Mouse (Mus musculus) T-cell, adult 66 days (primary cell): ENCODE measurements around the gene Gm43738. TPM values are rescaled to one million over a fixed set of nuclear protein-coding genes. Genes with fewer than 3 reads are reported as not detected.

ENCODE experiments used
- total RNA-seq, 2 experiments: library from RNA; stranded (reverse); gene quantifications; 3 replicates in 1 of 2; 4 replicates in 1 of 2; pipeline ENCODE4 v1.2.4; 2023

The Gm43738 gene
- under 1 TPM in 1 of 2 experiments, not detected in 1; 0.26 TPM for total RNA-seq

GRCm38 (mm10) chr3:89100811-89101210 is at the start of gene Gm43738:
Gene Gm43738, minus strand, starts transcription at chr3:89101099.

GRCm38 (mm10) chr3:89135958-89136357 is 35.1 kb upstream of the Gm43738 start, which contains the start of gene Pklr:
Gene Pklr, plus strand, starts transcription at chr3:89136142.

GRCm38 (mm10) chr3:89101812-89102494 is 1.1 kb upstream of the Gm43738 start, which contains the start of gene Fdps:
Gene Fdps, minus strand, starts transcription at chr3:89101959.

GRCm38 (mm10) chr3:89093175-89093574 is 7.7 kb downstream of the Gm43738 start, which contains the start of gene Rusc1:
Gene Rusc1, minus strand, starts transcription at chr3:89093311.

Other genes with a start within 250 kb of the Gm43738 start
- 10 to 100 TPM; 17.6 to 18.2 TPM for gene Msto1, start 187.1 kb downstream of the Gm43738 start, total RNA-seq
- 10 to 100 TPM; 82.1 to 86.5 TPM for gene Ash1l, start 150.5 kb downstream of the Gm43738 start, total RNA-seq
- 100 to 1,000 TPM in 1 of 2 experiments, 10 to 100 TPM in 1; 94.8 to 105 TPM for gene Dap3, start 149.9 kb downstream of the Gm43738 start, total RNA-seq
- gene Rusc1, start 7.8 kb downstream of the Gm43738 start, total RNA-seq, result 10 to 100 TPM; 61.7 to 65.0 TPM
- 10 to 100 TPM; 32.7 to 40.2 TPM for gene Fdps, start 860 bp upstream of the Gm43738 start, total RNA-seq
- under 1 TPM; 0.74 to 0.96 TPM for gene Pklr, start 35.0 kb upstream of the Gm43738 start, total RNA-seq
- gene Hcn3, start 59.1 kb upstream of the Gm43738 start, total RNA-seq, result 10 to 100 TPM; 11.3 to 14.4 TPM
- gene Clk2, start 63.7 kb upstream of the Gm43738 start, total RNA-seq, result 100 to 1,000 TPM; 123 to 131 TPM
- 100 to 1,000 TPM; 159 to 177 TPM for gene Scamp3, start 76.4 kb upstream of the Gm43738 start, total RNA-seq
- gene Fam189b, start 82.0 kb upstream of the Gm43738 start, total RNA-seq, result 100 to 1,000 TPM; 178 to 181 TPM
- 10 to 100 TPM; 64.0 to 68.6 TPM for gene Gba, start 101.8 kb upstream of the Gm43738 start, total RNA-seq
- gene Thbs3, start 114.1 kb upstream of the Gm43738 start, total RNA-seq, result 1 to 10 TPM; 3.4 to 6.3 TPM
- gene Mtx1, start 126.0 kb upstream of the Gm43738 start, total RNA-seq, result 10 to 100 TPM; 85.4 to 95.2 TPM
- gene Muc1, start 128.0 kb upstream of the Gm43738 start, total RNA-seq, result under 1 TPM in 1 of 2 experiments, not detected in 1; 0.87 TPM
- gene Krtcap2, start 144.9 kb upstream of the Gm43738 start, total RNA-seq, result 100 to 1,000 TPM; 100 to 110 TPM
- 1 to 10 TPM; 1.6 to 2.3 TPM for gene Trim46, start 145.2 kb upstream of the Gm43738 start, total RNA-seq
- 10 to 100 TPM; 68.1 to 70.0 TPM for gene Dpm3, start 158.3 kb upstream of the Gm43738 start, total RNA-seq
- 100 to 1,000 TPM in 1 of 2 experiments, 10 to 100 TPM in 1; 98.1 to 113 TPM for gene Slc50a1, start 169.5 kb upstream of the Gm43738 start, total RNA-seq
- gene Efna1, start 180.0 kb upstream of the Gm43738 start, total RNA-seq, result not detected
- not detected for gene Efna3, start 221.9 kb upstream of the Gm43738 start, total RNA-seq
- gene Efna4, start 236.9 kb upstream of the Gm43738 start, total RNA-seq, result not detected
- 10 to 100 TPM; 11.4 to 12.0 TPM for gene Adam15, start 248.9 kb upstream of the Gm43738 start, total RNA-seq